Mouse (Mus musculus): Measurements from ENCODE around the gene Arhgef17. TPM values are rescaled to one million over a fixed set of nuclear protein-coding genes. Genes with fewer than 3 reads are reported as not detected.

Arhgef17 gene
- polyA plus RNA-seq, 1 experiment from 2014 or later, result 5.4 TPM

- Histone ChIP-seq H3K4me1 (replicated peaks; ENCODE audit: control insufficient read depth, insufficient read depth, low read length) (peaks cover 3% of the 10 kb centered on the region; the same call in 1 of the 2 replicates), H3K36me3 (ENCODE audit: control insufficient read depth, insufficient read depth, low read length) (peaks cover 18% of the 10 kb centered on the region), H3K9me3 (ENCODE audit: control insufficient read depth, low read length) (no peaks in the 10 kb centered on the region), H3K4me2 (no peak overlapping the region), H3K4me3 (ENCODE audit: low read depth, low read length) (no peak overlapping the region), H3K27me3 (replicated peaks; ENCODE audit: control insufficient read depth, insufficient read depth, low read length) (no peaks in the 10 kb centered on the region), H3K27ac (ENCODE audit: low read depth, low read length) (no peak overlapping the region), H3K9ac (ENCODE audit: low read depth, low read length) (no peak overlapping the region)
- ATAC-seq (replicated peaks; ENCODE audit: low FRiP score) (no peak), DNase-seq (ENCODE audit: low spot score) (no peak)
- WGBS, result 86% methylated on average over 4 of the region's 4 CpGs
Observed at GRCm38 (mm10) chr7:100881950-100882349, 50.0 kb downstream of the Arhgef17 start.

- DNase-seq (ENCODE audit: low spot score) (no peak), ATAC-seq (replicated peaks; ENCODE audit: low FRiP score) (no peak)
- Histone ChIP-seq H3K9me3 (ENCODE audit: control insufficient read depth, low read length) (no peaks in the 10 kb centered on the region), H3K4me3 (ENCODE audit: low read depth, low read length) (no peak overlapping the region), H3K27ac (ENCODE audit: low read depth, low read length) (no peak overlapping the region), H3K9ac (ENCODE audit: low read depth, low read length) (no peak overlapping the region), H3K36me3 (ENCODE audit: control insufficient read depth, insufficient read depth, low read length) (peaks cover 18% of the 10 kb centered on the region), H3K4me1 (replicated peaks; ENCODE audit: control insufficient read depth, insufficient read depth, low read length) (peaks cover 3% of the 10 kb centered on the region; the same call in 1 of the 2 replicates), H3K4me2 (no peak overlapping the region), H3K27me3 (replicated peaks; ENCODE audit: control insufficient read depth, insufficient read depth, low read length) (no peaks in the 10 kb centered on the region)
- 88% methylated on average over 9 of the region's 9 CpGs for WGBS
Observed at GRCm38 (mm10) chr7:100881531-100881930, 50.4 kb downstream of the Arhgef17 start.

GRCm38 (mm10) chr7:100879595-100879994 lies 52.3 kb downstream of the Arhgef17 start:
- peaks cover 3% of the 10 kb centered on the region; the same call in 1 of the 2 replicates for H3K4me1 ChIP-seq (replicated peaks; ENCODE audit: control insufficient read depth, insufficient read depth, low read length)
- no peaks in the 10 kb centered on the region for H3K27me3 ChIP-seq (replicated peaks; ENCODE audit: control insufficient read depth, insufficient read depth, low read length)
- no peak overlapping the region; the same call in 1 of the 2 replicates for H3K9ac ChIP-seq (ENCODE audit: low read depth, low read length)
- peaks cover 15% of the 10 kb centered on the region; the same call in 1 of the 2 replicates for H3K36me3 ChIP-seq (ENCODE audit: control insufficient read depth, insufficient read depth, low read length)
- H3K27ac ChIP-seq (ENCODE audit: low read depth, low read length), result no peak overlapping the region
- peak overlapping the region; percentile 57 for H3K4me2 ChIP-seq
- no peak overlapping the region; the same call in 1 of the 2 replicates for H3K4me3 ChIP-seq (ENCODE audit: low read depth, low read length)
- ATAC-seq (replicated peaks; ENCODE audit: low FRiP score) (peak; percentile 52), DNase-seq (ENCODE audit: low spot score) (peak; percentile 72)
- H3K9me3 ChIP-seq (ENCODE audit: control insufficient read depth, low read length), result no peaks in the 10 kb centered on the region
- WGBS, result 20% methylated on average over 20 of the region's 20 CpGs

DNA sequence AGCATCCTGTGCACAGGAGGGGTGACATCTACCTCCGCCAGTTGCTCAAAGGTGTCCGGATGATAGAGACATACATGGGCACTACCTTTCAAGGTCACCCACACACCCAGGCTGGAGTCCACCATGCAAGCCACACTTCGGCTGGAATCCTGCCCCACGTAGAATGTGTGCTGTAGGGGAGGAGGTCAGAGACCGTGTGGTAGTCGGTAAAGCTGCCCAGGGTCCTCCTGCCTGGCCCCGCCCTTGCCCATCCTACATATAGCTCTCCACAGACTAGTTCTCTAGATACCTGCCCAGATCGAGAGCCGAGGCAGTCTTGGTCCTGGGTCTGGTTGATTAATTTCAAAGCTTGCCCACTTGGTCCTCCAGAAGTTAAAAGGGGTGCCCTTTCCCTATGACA lies 55.1 kb downstream of the Arhgef17 start:
- Histone ChIP-seq H3K4me1 (replicated peaks; ENCODE audit: control insufficient read depth, insufficient read depth, low read length) (peaks cover 7% of the 10 kb centered on the region; the same call in 1 of the 2 replicates), H3K27ac (ENCODE audit: low read depth, low read length) (peak overlapping the region; percentile 35; the same call in 1 of the 2 replicates), H3K9ac (ENCODE audit: low read depth, low read length) (no peak overlapping the region), H3K36me3 (ENCODE audit: control insufficient read depth, insufficient read depth, low read length) (peaks cover 14% of the 10 kb centered on the region; the same call in 1 of the 2 replicates), H3K9me3 (ENCODE audit: control insufficient read depth, low read length) (no peaks in the 10 kb centered on the region), H3K4me3 (ENCODE audit: low read depth, low read length) (no peak overlapping the region), H3K4me2 (no peak overlapping the region), H3K27me3 (replicated peaks; ENCODE audit: control insufficient read depth, insufficient read depth, low read length) (no peaks in the 10 kb centered on the region)
- WGBS, result 82% methylated on average over 9 of the region's 9 CpGs
- DNase-seq (ENCODE audit: low spot score) (no peak), ATAC-seq (replicated peaks; ENCODE audit: low FRiP score) (no peak)

GRCm38 (mm10) chr7:100876293-100876692 lies 55.6 kb downstream of the Arhgef17 start:
- Histone ChIP-seq H3K27ac (ENCODE audit: low read depth, low read length) (peak overlapping the region; percentile 35), H3K27me3 (replicated peaks; ENCODE audit: control insufficient read depth, insufficient read depth, low read length) (no peaks in the 10 kb centered on the region), H3K9ac (ENCODE audit: low read depth, low read length) (no peak overlapping the region), H3K4me2 (no peak overlapping the region), H3K36me3 (ENCODE audit: control insufficient read depth, insufficient read depth, low read length) (peaks cover 14% of the 10 kb centered on the region; the same call in 1 of the 2 replicates), H3K4me1 (replicated peaks; ENCODE audit: control insufficient read depth, insufficient read depth, low read length) (peaks cover 7% of the 10 kb centered on the region; the same call in 1 of the 2 replicates), H3K9me3 (ENCODE audit: control insufficient read depth, low read length) (no peaks in the 10 kb centered on the region), H3K4me3 (ENCODE audit: low read depth, low read length) (no peak overlapping the region)
- ATAC-seq (replicated peaks; ENCODE audit: low FRiP score), result no peak
- WGBS, result 88% methylated on average over 13 of the region's 13 CpGs
- DNase-seq (ENCODE audit: low spot score), result no peak

- H3K27me3 ChIP-seq (replicated peaks; ENCODE audit: control insufficient read depth, insufficient read depth, low read length), result no peaks in the 10 kb centered on the region
- H3K4me1 ChIP-seq (replicated peaks; ENCODE audit: control insufficient read depth, insufficient read depth, low read length), result peaks cover 7% of the 10 kb centered on the region; the same call in 1 of the 2 replicates
- ATAC-seq (replicated peaks; ENCODE audit: low FRiP score), result no peak
- H3K9me3 ChIP-seq (ENCODE audit: control insufficient read depth, low read length), result no peaks in the 10 kb centered on the region
- no peak overlapping the region for H3K9ac ChIP-seq (ENCODE audit: low read depth, low read length)
- DNase-seq (ENCODE audit: low spot score), result no peak
- 30% methylated on average over 1 of the region's 1 CpGs for WGBS
- H3K4me2 ChIP-seq, result no peak overlapping the region
- no peak overlapping the region for H3K4me3 ChIP-seq (ENCODE audit: low read depth, low read length)
- H3K27ac ChIP-seq (ENCODE audit: low read depth, low read length), result peak overlapping the region; percentile 35; the same call in 1 of the 2 replicates
- peaks cover 14% of the 10 kb centered on the region; the same call in 1 of the 2 replicates for H3K36me3 ChIP-seq (ENCODE audit: control insufficient read depth, insufficient read depth, low read length)
Observed at GRCm38 (mm10) chr7:100875822-100876221, 56.1 kb downstream of the Arhgef17 start.

DNA sequence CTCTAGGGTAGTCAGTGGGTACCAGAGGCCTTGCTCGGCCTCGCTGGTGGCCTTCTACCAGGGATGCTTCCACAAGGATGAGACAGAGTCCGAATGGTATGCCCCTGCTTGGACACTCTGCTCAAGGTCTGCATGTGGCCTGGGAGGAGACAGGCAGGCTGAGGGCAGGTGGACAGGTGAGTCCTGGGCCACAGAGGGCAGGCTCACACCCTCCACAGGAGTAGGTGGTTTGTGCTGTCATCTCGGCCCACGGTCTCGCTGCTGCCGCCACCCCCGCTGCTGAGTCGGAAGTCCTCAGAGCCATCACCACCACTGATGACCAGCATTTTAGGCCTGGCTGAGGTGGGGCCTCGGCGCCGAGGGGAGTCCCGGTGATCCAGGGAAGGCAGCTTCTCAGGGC lies 58.7 kb downstream of the Arhgef17 start:
- H3K9ac ChIP-seq (ENCODE audit: low read depth, low read length), result no peak overlapping the region
- no peak for ATAC-seq (replicated peaks; ENCODE audit: low FRiP score)
- 0 out of 2 replicates have a peak, but pooled peaks cover 6% of the 10 kb centered on the region for H3K4me1 ChIP-seq (replicated peaks; ENCODE audit: control insufficient read depth, insufficient read depth, low read length)
- no peak overlapping the region for H3K4me2 ChIP-seq
- 92% methylated on average over 13 of the region's 13 CpGs for WGBS
- H3K36me3 ChIP-seq (ENCODE audit: control insufficient read depth, insufficient read depth, low read length), result peaks cover 8% of the 10 kb centered on the region; the same call in 1 of the 2 replicates
- no peaks in the 10 kb centered on the region for H3K27me3 ChIP-seq (replicated peaks; ENCODE audit: control insufficient read depth, insufficient read depth, low read length)
- H3K4me3 ChIP-seq (ENCODE audit: low read depth, low read length), result no peak overlapping the region
- H3K9me3 ChIP-seq (ENCODE audit: control insufficient read depth, low read length), result no peaks in the 10 kb centered on the region
- no peak for DNase-seq (ENCODE audit: low spot score)
- no peak overlapping the region for H3K27ac ChIP-seq (ENCODE audit: low read depth, low read length)

- H3K4me1 ChIP-seq (replicated peaks; ENCODE audit: control insufficient read depth, insufficient read depth, low read length), result peaks cover 15% of the 10 kb centered on the region
- ATAC-seq (replicated peaks; ENCODE audit: low FRiP score), result no peak
- no peak overlapping the region for H3K4me2 ChIP-seq
- no peak overlapping the region for H3K4me3 ChIP-seq (ENCODE audit: low read depth, low read length)
- H3K36me3 ChIP-seq (ENCODE audit: control insufficient read depth, insufficient read depth, low read length), result peaks cover 5% of the 10 kb centered on the region; the same call in 1 of the 2 replicates
- 76% methylated on average over 5 of the region's 5 CpGs for WGBS
- H3K27me3 ChIP-seq (replicated peaks; ENCODE audit: control insufficient read depth, insufficient read depth, low read length), result no peaks in the 10 kb centered on the region
- no peak for DNase-seq (ENCODE audit: low spot score)
- H3K9ac ChIP-seq (ENCODE audit: low read depth, low read length), result no peak overlapping the region
- H3K9me3 ChIP-seq (ENCODE audit: control insufficient read depth, low read length), result no peaks in the 10 kb centered on the region
- no peak overlapping the region for H3K27ac ChIP-seq (ENCODE audit: low read depth, low read length)
Observed at GRCm38 (mm10) chr7:100871892-100872291, 60.0 kb downstream of the Arhgef17 start.

GRCm38 (mm10) chr7:100871355-100871754 lies 60.6 kb downstream of the Arhgef17 start:
- WGBS, result 81% methylated on average over 4 of the region's 4 CpGs
- H3K4me3 ChIP-seq (ENCODE audit: low read depth, low read length), result no peak overlapping the region
- no peaks in the 10 kb centered on the region for H3K27me3 ChIP-seq (replicated peaks; ENCODE audit: control insufficient read depth, insufficient read depth, low read length)
- H3K4me1 ChIP-seq (replicated peaks; ENCODE audit: control insufficient read depth, insufficient read depth, low read length), result peaks cover 15% of the 10 kb centered on the region
- H3K36me3 ChIP-seq (ENCODE audit: control insufficient read depth, insufficient read depth, low read length), result peaks cover 5% of the 10 kb centered on the region; the same call in 1 of the 2 replicates
- no peak overlapping the region for H3K9ac ChIP-seq (ENCODE audit: low read depth, low read length)
- no peak overlapping the region for H3K27ac ChIP-seq (ENCODE audit: low read depth, low read length)
- ATAC-seq (replicated peaks; ENCODE audit: low FRiP score) (no peak), DNase-seq (ENCODE audit: low spot score) (no peak)
- H3K9me3 ChIP-seq (ENCODE audit: control insufficient read depth, low read length), result no peaks in the 10 kb centered on the region
- H3K4me2 ChIP-seq, result no peak overlapping the region
